Mouse (Mus musculus) regulatory T cell (primary cell): Measurements from ENCODE around the gene Neurl1a.
"Not testable (repeated sequence)": the region's sequence is repeated elsewhere in the genome, so short reads cannot be mapped to it uniquely, and the experiment has no call there.

ENCODE experiments used
- in situ Hi-C: fragments of 300-600 bp; cut with MboI, MseI; formaldehyde crosslinking; loops from one replicate; pipeline ENCODE4 v1.15.1; 2025; ENCODE audit warnings: high pct_unique_total_duplicates

The Neurl1a gene

GRCm38 (mm10) chr19:47178431-47179271 lies at the start of gene Neurl1a:
Gene Neurl1a, plus strand, starts transcription at chr19:47178820.
- in situ Hi-C loops: no loop called here

- in situ Hi-C loops: no loop called here
Observed at GRCm38 (mm10) chr19:47128835-47129234, 49.8 kb upstream of the Neurl1a start.

- in situ Hi-C loops: no loop called here
Observed at GRCm38 (mm10) chr19:47130551-47131125, 48.0 kb upstream of the Neurl1a start.

- in situ Hi-C loops: no loop called here
Observed at GRCm38 (mm10) chr19:47133161-47133560, 45.5 kb upstream of the Neurl1a start.

- in situ Hi-C loops: no loop called here
Observed at GRCm38 (mm10) chr19:47135568-47135967, 43.1 kb upstream of the Neurl1a start.

- in situ Hi-C loops: no loop called here
Observed at GRCm38 (mm10) chr19:47136170-47136569, 42.5 kb upstream of the Neurl1a start.

- in situ Hi-C loops: no loop called here
Observed at GRCm38 (mm10) chr19:47137051-47137581, 41.5 kb upstream of the Neurl1a start.

- in situ Hi-C loops: no loop called here
Observed at GRCm38 (mm10) chr19:47137771-47138421, 40.7 kb upstream of the Neurl1a start, which contains the start of gene Calhm2. Gene Calhm2, minus strand, starts transcription at chr19:47138294.

- in situ Hi-C loops: not testable (repeated sequence)
Observed at GRCm38 (mm10) chr19:47139611-47140010, 39.0 kb upstream of the Neurl1a start.

- in situ Hi-C loops: no loop called here
Observed at GRCm38 (mm10) chr19:47142438-47142837, 36.2 kb upstream of the Neurl1a start.

GRCm38 (mm10) chr19:47144154-47144553 lies 34.5 kb upstream of the Neurl1a start, which contains the start of gene Calhm1:
Gene Calhm1, minus strand, starts transcription at chr19:47144254.
- in situ Hi-C loops: no loop called here

GRCm38 (mm10) chr19:47148267-47148847 lies 30.3 kb upstream of the Neurl1a start:
- in situ Hi-C loops: no loop called here

- in situ Hi-C loops: no loop called here
Observed at GRCm38 (mm10) chr19:47149854-47150253, 28.8 kb upstream of the Neurl1a start.

GRCm38 (mm10) chr19:47151332-47152061 lies 27.1 kb upstream of the Neurl1a start:
- in situ Hi-C loops: no loop called here

GRCm38 (mm10) chr19:47152062-47152369 lies 26.6 kb upstream of the Neurl1a start:
- in situ Hi-C loops: no loop called here

- in situ Hi-C loops: no loop called here
Observed at GRCm38 (mm10) chr19:47153767-47154166, 24.9 kb upstream of the Neurl1a start.

GRCm38 (mm10) chr19:47157664-47158063 lies 21.0 kb upstream of the Neurl1a start, which contains the start of gene Calhm3:
Gene Calhm3, minus strand, starts transcription at chr19:47157764.
- in situ Hi-C loops: no loop called here

- in situ Hi-C loops: no loop called here
Observed at GRCm38 (mm10) chr19:47161669-47162068, 17.0 kb upstream of the Neurl1a start.

GRCm38 (mm10) chr19:47163176-47163744 lies 15.4 kb upstream of the Neurl1a start:
- in situ Hi-C loops: no loop called here

GRCm38 (mm10) chr19:47166758-47167157 lies 11.9 kb upstream of the Neurl1a start:
- in situ Hi-C loops: loop anchor here (5.0 kb wide), 1 partner anchor 44 kb away; no protein-coding TSS in a partner anchor
